Mouse (Mus musculus) hindbrain, postnatal 0 days (tissue): ENCODE results near the gene Dstyk. TPM values are rescaled to one million over a fixed set of nuclear protein-coding genes. Genes with fewer than 3 reads are reported as not detected.

Experiments used
- ATAC-seq: fragments of 200-750 bp; cut with Nextera tagmentation; 2 replicates; pipeline ENCODE4 v1.8.0; 2017; ENCODE audit warnings: mild to moderate bottlenecking, moderate TSS enrichment, moderate library complexity
- DNase-seq: peaks from one replicate; pipeline ENCODE4 v3.0.0-alpha.2; 2015; ENCODE audit warnings: low spot score
- H3K27ac ChIP-seq: fragments of 300-500 bp; sonication (generic); 2 replicates; pipeline ENCODE4 v1.5.1; 2014; ENCODE audit warnings: mild to moderate bottlenecking
- H3K27me3 ChIP-seq: fragments of 300-500 bp; sonication (generic); 2 replicates; pipeline ENCODE4 v1.6.1; 2014; ENCODE audit warnings: low read length, mixed read lengths; ENCODE audit not compliant: insufficient read depth
- H3K36me3 ChIP-seq: fragments of 300-500 bp; sonication (generic); 2 replicates; pipeline ENCODE4 v1.6.1; 2014; ENCODE audit warnings: low read length, mixed read lengths; ENCODE audit not compliant: insufficient read depth
- H3K4me1 ChIP-seq: fragments of 300-500 bp; sonication (generic); 2 replicates; pipeline ENCODE4 v1.6.1; 2014; ENCODE audit warnings: antibody characterized with exemption, low read length, mixed read lengths; ENCODE audit not compliant: insufficient read depth
- H3K4me2 ChIP-seq: fragments of 300-500 bp; sonication (generic); 2 replicates; pipeline ENCODE4 v1.6.1; 2014; ENCODE audit warnings: low read depth, mild to moderate bottlenecking, low read length, moderate library complexity, mixed read lengths
- H3K4me3 ChIP-seq: fragments of 300-500 bp; sonication (generic); 2 replicates; pipeline ENCODE4 v1.5.1; 2014; ENCODE audit warnings: low read length
- H3K9ac ChIP-seq: fragments of 300-500 bp; sonication (generic); replicated peaks from 2 replicates; pipeline ENCODE4 v1.6.1; 2014; ENCODE audit warnings: mild to moderate bottlenecking, low read length, moderate library complexity, mixed read lengths
- H3K9me3 ChIP-seq: fragments of 300-500 bp; sonication (generic); 2 replicates; pipeline ENCODE4 v1.6.1; 2016; ENCODE audit warnings: low read length, mixed read lengths
- CTCF ChIP-seq: IDR thresholded peaks from 2 replicates; pipeline ENCODE4 v1.5.1; 2016; ENCODE audit warnings: antibody characterized with exemption, control low read depth, low read depth
- WGBS: fragments of 180-500 bp; shearing (Covaris S2); extraction: QIAGEN DNeasy Blood & Tissue Kit; methylation state at CpG from one replicate; pipeline ENCODE4 v1.1.7; 2014; 5-methylcytosine and 5-hydroxymethylcytosine counted together
- polyA plus RNA-seq: library from polyadenylated mRNA; unstranded; fragments of >200 nt; fragmentation: Nextera tagmentation; extraction: Ambion mirVana; gene quantifications from 2 replicates; pipeline ENCODE4 v1.2.1, GENCODE M21; 2015
- total RNA-seq: library from RNA; depleted of rRNA; stranded (reverse); fragments of >200 nt; gene quantifications from 2 replicates; pipeline ENCODE4 v1.2.3, GENCODE M21; 2014

The Dstyk gene
- total and polyA plus RNA-seq, 2 experiments from 2014 or later, result 6.2 to 21.3 TPM

GRCm38 (mm10) chr1:132377811-132378210 lies 39.5 kb upstream of the Dstyk start:
- DNase-seq (no peak), ATAC-seq (no peak)
- no peaks in the 10 kb centered on the region for H3K9me3 ChIP-seq
- H3K27ac ChIP-seq, result no peak overlapping the region
- 83% methylated on average over 3 of the region's 3 CpGs for WGBS
- H3K4me3 ChIP-seq, result no peak overlapping the region
- no peak overlapping the region for H3K4me2 ChIP-seq
- no peak for TF ChIP-seq CTCF
- H3K4me1 ChIP-seq, result peaks cover 27% of the 10 kb centered on the region
- H3K27me3 ChIP-seq, result no peaks in the 10 kb centered on the region
- no peak overlapping the region for H3K9ac ChIP-seq
- H3K36me3 ChIP-seq, result peaks cover 17% of the 10 kb centered on the region; the same call in 1 of the 2 replicates

DNA sequence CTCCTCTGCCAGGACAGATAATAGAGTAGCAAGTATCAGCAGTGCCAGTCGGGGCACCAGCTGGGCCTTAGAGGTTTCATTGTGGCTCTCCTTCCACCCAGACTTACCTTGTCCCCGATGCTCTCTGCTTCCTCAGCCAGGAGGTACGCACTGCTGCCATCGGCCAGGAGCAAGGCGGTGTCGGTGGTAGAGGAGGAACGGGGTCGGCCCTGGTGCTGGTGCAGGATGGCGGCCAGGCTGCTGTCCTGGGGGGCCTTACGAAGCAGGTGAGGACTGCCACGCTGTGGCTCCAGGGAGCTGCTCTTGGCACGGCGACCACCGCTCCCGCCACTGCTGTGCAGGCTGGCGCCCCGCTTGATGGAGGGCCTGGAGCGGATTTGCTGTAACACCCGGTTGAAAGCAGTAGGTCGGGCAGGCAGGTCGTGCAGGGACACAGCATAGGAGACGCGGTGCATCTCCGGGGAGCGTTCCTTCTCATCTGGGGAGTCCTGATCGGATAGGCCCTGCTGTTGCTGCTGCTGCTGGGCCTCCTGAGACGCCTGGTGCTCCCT lies 36.7 kb upstream of the Dstyk start:
- Histone ChIP-seq H3K36me3 (peaks cover 10% of the 10 kb centered on the region; the same call in 1 of the 2 replicates), H3K4me3 (no peak overlapping the region), H3K27me3 (no peaks in the 10 kb centered on the region), H3K27ac (no peak overlapping the region), H3K4me2 (no peak overlapping the region), H3K9me3 (no peaks in the 10 kb centered on the region), H3K4me1 (peaks cover 16% of the 10 kb centered on the region), H3K9ac (no peak overlapping the region)
- WGBS, result 83% methylated on average over 27 of the region's 27 CpGs
- DNase-seq (no peak), ATAC-seq (no peak)
- no peak for TF ChIP-seq CTCF

DNA sequence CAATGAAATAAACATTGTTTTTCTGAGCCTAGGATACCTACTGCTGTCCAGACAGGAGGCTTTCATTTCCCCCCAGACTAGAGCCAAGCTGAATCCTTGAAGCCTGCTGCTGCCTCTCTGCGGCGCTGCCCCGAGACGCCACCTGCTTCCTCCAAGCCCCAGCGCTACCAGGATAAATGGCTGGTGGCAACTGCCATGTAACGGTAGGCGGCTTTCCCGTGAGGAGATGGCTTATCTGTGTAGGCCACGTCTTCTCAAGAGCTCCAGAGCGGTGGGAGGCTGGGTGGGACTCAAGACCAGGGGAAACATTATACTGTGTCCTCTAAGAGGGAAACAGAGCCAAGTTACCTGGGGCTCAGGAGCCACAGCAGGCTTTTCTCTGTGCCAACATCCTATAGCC lies 35.4 kb upstream of the Dstyk start:
- peaks cover 23% of the 10 kb centered on the region for H3K4me1 ChIP-seq
- H3K27me3 ChIP-seq, result no peaks in the 10 kb centered on the region
- no peak overlapping the region for H3K4me3 ChIP-seq
- H3K9me3 ChIP-seq, result no peaks in the 10 kb centered on the region
- TF ChIP-seq CTCF, result 0 out of 2 replicates have a peak, but pooled peaks have one; percentile 2
- ATAC-seq (no peak), DNase-seq (no peak)
- peaks cover 10% of the 10 kb centered on the region; the same call in 1 of the 2 replicates for H3K36me3 ChIP-seq
- no peak overlapping the region for H3K4me2 ChIP-seq
- no peak overlapping the region for H3K9ac ChIP-seq
- WGBS, result 55% methylated on average over 10 of the region's 10 CpGs
- H3K27ac ChIP-seq, result no peak overlapping the region

- H3K9ac ChIP-seq, result no peak overlapping the region
- H3K27me3 ChIP-seq, result no peaks in the 10 kb centered on the region
- DNase-seq, result no peak
- H3K9me3 ChIP-seq, result no peaks in the 10 kb centered on the region
- no peak overlapping the region for H3K4me3 ChIP-seq
- H3K27ac ChIP-seq, result no peak overlapping the region
- no peak overlapping the region for H3K4me2 ChIP-seq
- ATAC-seq, result no peak
- H3K4me1 ChIP-seq, result peaks cover 38% of the 10 kb centered on the region
- WGBS, result 65% methylated on average over 8 of the region's 8 CpGs
- H3K36me3 ChIP-seq, result peaks cover 6% of the 10 kb centered on the region; the same call in 1 of the 2 replicates
- no peak for TF ChIP-seq CTCF
Observed at GRCm38 (mm10) chr1:132384001-132384554, 33.3 kb upstream of the Dstyk start.

GRCm38 (mm10) chr1:132385266-132385665 lies 32.1 kb upstream of the Dstyk start:
- no peak overlapping the region for H3K4me3 ChIP-seq
- peaks cover 48% of the 10 kb centered on the region for H3K4me1 ChIP-seq
- DNase-seq (no peak), ATAC-seq (no peak)
- H3K36me3 ChIP-seq, result no peaks in the 10 kb centered on the region; the same call in 1 of the 2 replicates
- H3K27ac ChIP-seq, result peak overlapping the region; percentile 34; the same call in 1 of the 2 replicates
- TF ChIP-seq CTCF, result no peak
- 0 out of 2 replicates have a peak overlapping the region, but pooled peaks have one; percentile 27 for H3K4me2 ChIP-seq
- no peaks in the 10 kb centered on the region for H3K9me3 ChIP-seq
- H3K9ac ChIP-seq, result 0 out of 2 replicates have a peak overlapping the region, but pooled peaks have one; percentile 13
- 47% methylated on average over 14 of the region's 14 CpGs for WGBS
- no peaks in the 10 kb centered on the region for H3K27me3 ChIP-seq

DNA sequence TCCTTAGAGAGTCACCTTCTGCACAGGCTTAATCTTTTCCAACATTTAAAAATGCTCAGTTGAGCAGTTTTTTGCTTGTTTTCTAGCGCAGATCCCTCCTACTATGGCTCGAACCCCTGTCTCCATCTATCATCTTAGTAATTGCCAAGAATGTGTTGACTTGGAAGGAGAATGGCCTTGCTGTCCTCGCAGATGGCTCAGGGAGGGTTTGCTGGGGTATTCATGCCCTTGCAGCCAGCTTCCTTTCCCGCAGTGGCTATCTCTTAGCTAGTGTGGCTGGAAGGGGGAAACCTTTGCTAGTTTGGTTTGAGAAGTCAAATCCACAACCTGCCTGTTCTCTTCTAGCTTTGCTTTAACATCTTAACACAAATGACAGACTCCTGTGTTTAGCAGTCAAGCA lies 31.6 kb upstream of the Dstyk start:
- WGBS, result 41% methylated on average over 4 of the region's 4 CpGs
- Histone ChIP-seq H3K27me3 (no peaks in the 10 kb centered on the region), H3K9me3 (no peaks in the 10 kb centered on the region), H3K9ac (0 out of 2 replicates have a peak overlapping the region, but pooled peaks have one; percentile 13), H3K27ac (peak overlapping the region; percentile 34), H3K4me2 (peak overlapping the region; percentile 16; the same call in 1 of the 2 replicates), H3K4me3 (no peak overlapping the region), H3K36me3 (no peaks in the 10 kb centered on the region), H3K4me1 (peaks cover 50% of the 10 kb centered on the region)
- ATAC-seq, result no peak
- TF ChIP-seq CTCF, result no peak
- DNase-seq, result no peak

GRCm38 (mm10) chr1:132386266-132386665 lies 31.1 kb upstream of the Dstyk start:
- no peaks in the 10 kb centered on the region for H3K9me3 ChIP-seq
- no peaks in the 10 kb centered on the region for H3K36me3 ChIP-seq
- H3K4me2 ChIP-seq, result no peak overlapping the region
- H3K4me3 ChIP-seq, result no peak overlapping the region
- no peak for TF ChIP-seq CTCF
- peaks cover 50% of the 10 kb centered on the region for H3K4me1 ChIP-seq
- H3K27me3 ChIP-seq, result no peaks in the 10 kb centered on the region
- no peak overlapping the region for H3K9ac ChIP-seq
- DNase-seq (no peak), ATAC-seq (no peak)
- H3K27ac ChIP-seq, result peak overlapping the region; percentile 34; the same call in 1 of the 2 replicates
- WGBS, result 61% methylated on average over 4 of the region's 4 CpGs
